Mouse (Mus musculus) bone marrow macrophage, adult 2 months (primary cell): ENCODE results near the gene Slit3. TPM values are rescaled to one million over a fixed set of nuclear protein-coding genes. Genes with fewer than 3 reads are reported as not detected.

ENCODE experiments used
- H3K27ac ChIP-seq: 2 replicates; pipeline ENCODE4 v1.5.1; 2012; ENCODE audit warnings: low read depth, low read length; ENCODE audit not compliant: insufficient read depth
- H3K4me1 ChIP-seq: 2 replicates; pipeline ENCODE4 v1.6.1; 2012; ENCODE audit warnings: low read length; ENCODE audit not compliant: control insufficient read depth, insufficient read depth
- H3K4me3 ChIP-seq: 2 replicates; pipeline ENCODE4 v1.5.1; 2012; ENCODE audit warnings: mild to moderate bottlenecking, low read length, moderate library complexity; ENCODE audit not compliant: insufficient read depth
- CTCF ChIP-seq: IDR thresholded peaks from 2 replicates; pipeline ENCODE4 v1.5.1; 2012; ENCODE audit warnings: low read depth, mild to moderate bottlenecking, low read length, moderate library complexity
- POLR2A ChIP-seq: IDR thresholded peaks from 2 replicates; pipeline ENCODE4 v1.6.1; 2012; ENCODE audit warnings: mild to moderate bottlenecking, low read depth, low read length, borderline replicate concordance
- polyA plus RNA-seq: library from polyadenylated mRNA; stranded (reverse); fragments of >200 nt; gene quantifications from 2 replicates; pipeline ENCODE4 v1.2.4, GENCODE M21; 2012; ENCODE audit not compliant: missing spikeins, insufficient read depth, insufficient read length

Slit3 gene
- polyA plus RNA-seq, 1 experiment, result not detected

DNA sequence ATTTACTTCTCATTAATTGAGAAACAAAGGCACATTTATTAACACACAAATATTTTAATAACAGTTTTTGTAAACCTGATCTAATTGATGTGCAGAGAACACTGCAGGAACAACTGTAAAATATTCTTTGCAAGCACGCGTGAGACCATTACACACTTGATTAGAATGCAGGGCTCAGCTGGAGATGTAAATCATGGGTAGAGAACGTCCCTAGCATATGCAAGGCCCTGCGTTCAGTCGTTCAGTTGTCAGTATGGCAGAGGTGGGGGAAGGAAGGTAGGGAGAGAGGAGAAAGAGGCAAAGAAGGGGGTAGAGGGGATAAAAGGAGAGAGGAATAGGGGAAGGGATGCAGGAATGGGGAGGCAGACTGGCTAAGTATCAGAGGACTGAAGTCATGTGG is 61.9 kb downstream of the Slit3 start:
- peaks cover 13% of the 10 kb centered on the region for H3K4me1 ChIP-seq
- H3K4me3 ChIP-seq, result no peak overlapping the region
- H3K27ac ChIP-seq, result no peak overlapping the region
- TF ChIP-seq CTCF (no peak), POLR2A (no peak)

- Histone ChIP-seq H3K4me3 (no peak overlapping the region), H3K4me1 (no peaks in the 10 kb centered on the region), H3K27ac (no peak overlapping the region)
- TF ChIP-seq CTCF (no peak), POLR2A (no peak)
These were observed 73.8 kb downstream of the Slit3 start for GRCm38 (mm10) chr11:35194826-35195225.

GRCm38 (mm10) chr11:35196777-35197176 is 75.8 kb downstream of the Slit3 start:
- H3K4me3 ChIP-seq, result no peak overlapping the region
- no peak for TF ChIP-seq CTCF
- no peak for TF ChIP-seq POLR2A
- H3K4me1 ChIP-seq, result no peaks in the 10 kb centered on the region
- no peak overlapping the region for H3K27ac ChIP-seq

DNA sequence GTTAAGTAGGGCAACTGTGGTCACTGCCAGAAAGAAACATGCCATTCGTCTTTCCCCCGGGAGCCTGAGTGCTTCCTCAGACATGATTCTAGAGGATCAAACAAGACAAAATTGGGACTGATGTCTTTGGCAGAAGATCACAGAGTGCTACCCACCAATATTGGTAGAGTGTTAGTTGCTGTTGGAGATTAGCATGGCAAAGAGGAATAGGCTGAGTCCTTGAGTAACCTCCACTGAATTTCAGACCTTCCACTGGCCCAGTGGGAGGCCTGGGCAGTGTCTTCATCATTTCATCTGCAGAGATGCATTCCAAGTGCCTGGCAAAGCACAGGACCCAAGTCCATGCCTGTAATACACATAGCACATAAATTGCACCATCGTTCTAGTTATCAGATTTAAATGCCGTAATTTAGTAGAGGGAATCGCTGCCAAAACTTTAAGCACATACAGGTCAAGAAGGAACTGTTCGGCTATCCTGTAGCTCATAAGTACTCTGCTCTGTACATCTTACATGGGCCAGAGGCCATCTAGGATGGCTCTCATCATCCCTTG is 77.6 kb downstream of the Slit3 start:
- TF ChIP-seq POLR2A, result no peak
- TF ChIP-seq CTCF, result no peak
- H3K4me3 ChIP-seq, result no peak overlapping the region
- H3K4me1 ChIP-seq, result no peaks in the 10 kb centered on the region

DNA sequence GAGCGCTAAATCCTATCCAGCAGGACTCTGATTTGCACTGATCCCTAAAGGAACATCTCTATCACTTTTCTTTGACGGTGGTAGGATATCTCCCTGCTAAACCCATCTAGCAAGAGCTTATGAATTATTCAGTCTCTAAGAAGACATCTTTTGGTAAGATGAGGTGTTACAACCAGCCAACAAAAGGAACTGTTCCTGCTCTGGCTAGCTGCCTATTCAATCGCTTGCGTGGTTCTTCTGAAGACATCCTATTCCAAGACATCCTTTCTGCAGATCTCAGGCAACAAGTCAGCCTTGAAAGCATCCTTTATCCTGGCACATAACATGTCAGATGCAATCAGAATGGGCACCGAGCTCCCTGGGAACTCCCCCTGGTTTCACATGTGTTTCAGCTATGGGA is 81.3 kb downstream of the Slit3 start:
- Histone ChIP-seq H3K4me3 (no peak overlapping the region), H3K4me1 (no peaks in the 10 kb centered on the region), H3K27ac (no peak overlapping the region)
- no peak for TF ChIP-seq CTCF
- no peak for TF ChIP-seq POLR2A

More for the DNA sequence above, 77.6 kb downstream of the Slit3 start:
- no peak overlapping the region for H3K27ac ChIP-seq

DNA sequence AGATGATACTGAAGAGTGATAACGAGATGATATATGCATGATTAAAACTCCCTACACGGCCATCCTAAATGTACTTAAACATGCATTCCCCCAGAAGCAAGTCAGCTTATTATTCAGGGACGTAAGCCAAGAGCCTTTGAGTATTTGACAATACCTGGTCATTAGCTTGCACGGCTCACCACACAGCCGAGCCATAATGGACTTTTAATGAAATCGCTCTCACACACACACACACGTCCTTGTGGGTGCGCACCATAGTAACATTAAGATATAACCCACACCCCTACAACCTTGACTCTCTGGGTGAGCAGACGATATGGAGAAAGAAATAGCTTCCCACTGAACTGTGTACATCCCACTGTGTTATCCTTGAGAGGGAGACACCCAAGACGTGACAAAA is 82.6 kb downstream of the Slit3 start:
- H3K4me1 ChIP-seq, result no peaks in the 10 kb centered on the region
- TF ChIP-seq POLR2A, result no peak
- no peak for TF ChIP-seq CTCF
- H3K27ac ChIP-seq, result no peak overlapping the region
- no peak overlapping the region for H3K4me3 ChIP-seq

GRCm38 (mm10) chr11:35204084-35204483 is 83.1 kb downstream of the Slit3 start:
- Histone ChIP-seq H3K27ac (no peak overlapping the region), H3K4me1 (no peaks in the 10 kb centered on the region), H3K4me3 (no peak overlapping the region)
- TF ChIP-seq POLR2A (no peak), CTCF (no peak)

DNA sequence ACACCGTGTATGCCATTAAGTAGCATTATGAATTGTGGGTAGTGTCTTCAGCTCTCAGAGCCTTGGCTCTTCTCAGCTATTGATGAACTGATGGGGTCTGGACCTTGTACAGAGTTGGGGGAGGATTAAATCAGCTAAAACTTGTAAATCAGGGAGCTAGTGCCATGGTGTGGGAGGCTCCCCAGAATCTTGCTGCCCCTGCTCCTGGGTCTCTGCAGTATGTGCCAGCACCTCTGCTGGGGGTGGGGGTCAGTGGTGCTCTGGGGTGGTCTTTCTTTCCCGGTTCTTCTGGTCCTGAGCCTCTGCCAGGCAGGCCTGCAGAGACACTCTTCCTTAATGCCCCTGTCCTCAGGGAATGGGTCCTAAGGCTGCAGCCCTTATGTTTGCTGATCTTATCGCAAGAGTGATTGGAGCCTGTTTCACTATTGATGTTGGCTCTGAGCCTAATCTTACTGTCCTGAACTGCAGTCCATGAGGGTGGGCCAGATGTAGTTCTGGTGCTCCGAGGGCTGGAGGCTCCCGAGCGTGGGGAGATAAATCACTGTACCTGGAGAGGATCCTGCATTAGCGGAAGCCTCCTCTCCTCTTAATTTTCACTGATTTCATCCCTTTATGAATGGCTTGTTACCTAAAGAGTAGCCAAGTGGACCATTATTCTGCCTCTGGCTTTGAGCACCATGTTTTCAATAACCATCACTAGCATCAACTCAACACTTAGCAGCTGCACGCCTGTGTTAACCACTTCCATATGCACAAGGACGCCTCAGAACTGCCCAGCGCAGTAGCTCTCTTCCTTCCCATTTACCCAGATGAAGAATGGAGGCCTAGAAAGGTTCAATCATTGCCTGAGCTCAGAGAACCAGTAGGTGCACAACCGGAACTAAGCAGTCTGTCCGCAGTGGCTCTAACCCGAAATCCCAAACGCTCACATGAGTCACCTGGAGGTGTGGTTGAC is 90.0 kb downstream of the Slit3 start:
- Histone ChIP-seq H3K4me1 (no peaks in the 10 kb centered on the region), H3K27ac (no peak overlapping the region), H3K4me3 (no peak overlapping the region)
- TF ChIP-seq CTCF (no peak), POLR2A (no peak)

DNA sequence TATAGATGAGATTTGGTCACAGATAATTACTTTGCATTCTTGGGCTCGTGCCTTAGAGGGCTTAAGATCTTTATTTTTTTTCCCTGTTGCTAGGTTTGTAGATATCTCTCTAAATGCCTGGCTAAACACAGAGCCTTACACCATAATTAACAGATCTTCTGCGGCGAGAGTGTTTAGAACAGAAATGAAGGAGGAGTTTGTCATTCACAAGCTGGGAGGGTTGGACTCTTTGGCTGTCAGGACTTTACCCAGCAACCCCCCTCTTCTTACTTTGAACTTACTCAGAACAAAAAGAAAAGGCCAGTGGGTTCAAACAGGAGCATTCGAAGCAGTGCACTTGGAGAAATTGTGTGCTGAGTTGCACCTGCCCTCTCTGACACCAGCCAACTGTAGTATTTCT is 103.0 kb downstream of the Slit3 start:
- no peak overlapping the region for H3K4me3 ChIP-seq
- H3K4me1 ChIP-seq, result no peaks in the 10 kb centered on the region
- no peak overlapping the region for H3K27ac ChIP-seq
- TF ChIP-seq CTCF, result no peak
- no peak for TF ChIP-seq POLR2A
